Mouse (Mus musculus) B cell, adult 2 months (primary cell): ENCODE measurements at regions not wholly inside any gene's neighbourhood (a gene's known extent, or its start where the extent isn't known, plus 50 kb on each side); places are given as distances from the start of the nearest gene placed in this dataset.

Experiments used
- DNase-seq, 2 experiments: peaks; one replicate each; pipeline ENCODE4 v3.0.0; 2022

- DNase-seq = no peak
Observed at GRCm38 (mm10) chr11:109088488-109089252, 55.5 kb downstream of the E030025P04Rik start.

- DNase-seq = no peak
Observed at GRCm38 (mm10) chr11:109081957-109082356, 62.2 kb downstream of the E030025P04Rik start.

- no peak for DNase-seq
Observed at GRCm38 (mm10) chr11:109081454-109081853, 62.7 kb downstream of the E030025P04Rik start.

- DNase-seq = no peak
Observed at GRCm38 (mm10) chr11:109080847-109081415, 63.2 kb downstream of the E030025P04Rik start.

- no peak for DNase-seq
Observed at GRCm38 (mm10) chr11:109079466-109079865, 64.7 kb downstream of the E030025P04Rik start.

GRCm38 (mm10) chr11:109076587-109077417 is 67.4 kb downstream of the E030025P04Rik start:
- no peak for DNase-seq

GRCm38 (mm10) chr11:109071340-109071739 is 72.8 kb downstream of the E030025P04Rik start:
- no peak for DNase-seq

- no peak for DNase-seq
Observed at GRCm38 (mm10) chr11:109070412-109070811, 73.8 kb downstream of the E030025P04Rik start.

GRCm38 (mm10) chr11:109069326-109069709 is 74.9 kb downstream of the E030025P04Rik start:
- no peak for DNase-seq

- DNase-seq = no peak
Observed at GRCm38 (mm10) chr11:109068371-109069325, 75.5 kb downstream of the E030025P04Rik start.

GRCm38 (mm10) chr11:109067733-109068132 is 76.4 kb downstream of the E030025P04Rik start:
- no peak for DNase-seq

- no peak for DNase-seq
Observed at GRCm38 (mm10) chr11:109061971-109062370, 82.2 kb downstream of the E030025P04Rik start.

- no peak for DNase-seq
Observed at GRCm38 (mm10) chr11:109060527-109060908, 83.7 kb downstream of the E030025P04Rik start.

- DNase-seq = no peak
Observed at GRCm38 (mm10) chr11:109059863-109060526, 84.2 kb downstream of the E030025P04Rik start.

- no peak for DNase-seq
Observed at GRCm38 (mm10) chr11:109058021-109058420, 86.1 kb downstream of the E030025P04Rik start.

- no peak for DNase-seq
Observed at GRCm38 (mm10) chr11:109048257-109049101, 95.7 kb downstream of the E030025P04Rik start.

- DNase-seq = no peak
Observed at GRCm38 (mm10) chr11:109047483-109048110, 96.6 kb downstream of the E030025P04Rik start.

GRCm38 (mm10) chr11:109046446-109046845 is 97.7 kb downstream of the E030025P04Rik start:
- DNase-seq = no peak

- no peak for DNase-seq
Observed at GRCm38 (mm10) chr11:109040519-109040916, 103.7 kb downstream of the E030025P04Rik start.

GRCm38 (mm10) chr11:109039792-109040518 is 104.2 kb downstream of the E030025P04Rik start:
- no peak for DNase-seq
